Mouse (Mus musculus): ENCODE measurements around the gene Vps8. TPM values are rescaled to one million over a fixed set of nuclear protein-coding genes. Genes with fewer than 3 reads are reported as not detected.

Vps8 gene
- total and polyA plus RNA-seq, 3 experiments, result 13.6 to 17.6 (median 15.9) TPM

GRCm38 (mm10) chr16:21608176-21608865 is 185.4 kb downstream of the Vps8 start:
- Histone ChIP-seq H3K4me3 (replicated peaks in 1 of 3; ENCODE audit: low read depth in 2 of 3, low read length in 2 of 3, poor library complexity in 1 of 3) (no peak overlapping the region), H3K36me3 (replicated peaks in 1 of 2; ENCODE audit: control insufficient read depth in 1 of 2, insufficient read depth in 1 of 2, low read length in 1 of 2) (peaks cover 0 to 18% of the 10 kb centered on the region in 2 experiments), H3K79me2 (replicated peaks; ENCODE audit: control insufficient read depth, extremely low read depth, insufficient read depth, poor library complexity, severe bottlenecking) (no peaks in the 10 kb centered on the region), H3K9me3 (replicated peaks; ENCODE audit: low read length) (peaks cover 4% of the 10 kb centered on the region), H3K27ac (ENCODE audit: insufficient read depth, low read depth) (no peak overlapping the region), H3K9ac (ENCODE audit: insufficient read depth, low read depth) (no peak overlapping the region), H3K4me2 (ENCODE audit: insufficient read depth, low read depth, poor library complexity, severe bottlenecking) (no peak overlapping the region), H3K4me1 (ENCODE audit: control insufficient read depth in 1 of 2, insufficient read depth in 2 of 2) (peaks cover 8 to 28% of the 10 kb centered on the region in 2 experiments), H3K27me3 (replicated peaks) (no peaks in the 10 kb centered on the region)
- in situ Hi-C loops (cut with MboI; ENCODE audit: low pct_ligation_motif_present, low pct_unique_long_range_greater_than_20kb, low sequenced_read_pairs), result no loop called here
- dilution Hi-C loops (cut with MboI; ENCODE audit: extremely low pct_ligation_motif_present, extremely low pct_unique_long_range_greater_than_20kb, low sequenced_read_pairs), result no loop called here
- TF ChIP-seq RCOR1 (conservative IDR thresholded peaks at IDR 0.05; ENCODE audit: low read depth, low read length), result no peak
- no peak for TF ChIP-seq MXI1 (IDR thresholded peaks at IDR 0.05; ENCODE audit: low read depth, low read length)
- TF ChIP-seq GABPA (IDR thresholded peaks at IDR 0.05; ENCODE audit: insufficient replicate concordance, low read depth, low read length), result no peak
- no peak for TF ChIP-seq POLR2A (IDR thresholded peaks at IDR 0.05; ENCODE audit: low read depth, low read length)
- no peak for TF ChIP-seq IRF4 (IDR thresholded peaks at IDR 0.05; ENCODE audit: low read depth, low read length)
- no peak for TF ChIP-seq CHD1 (IDR thresholded peaks at IDR 0.05; ENCODE audit: low read depth, low read length)
- TF ChIP-seq ZNF384 (IDR thresholded peaks at IDR 0.05; ENCODE audit: low read depth, low read length), result no peak
- no peak for DNase-seq (ENCODE audit: extremely low read depth)

DNA sequence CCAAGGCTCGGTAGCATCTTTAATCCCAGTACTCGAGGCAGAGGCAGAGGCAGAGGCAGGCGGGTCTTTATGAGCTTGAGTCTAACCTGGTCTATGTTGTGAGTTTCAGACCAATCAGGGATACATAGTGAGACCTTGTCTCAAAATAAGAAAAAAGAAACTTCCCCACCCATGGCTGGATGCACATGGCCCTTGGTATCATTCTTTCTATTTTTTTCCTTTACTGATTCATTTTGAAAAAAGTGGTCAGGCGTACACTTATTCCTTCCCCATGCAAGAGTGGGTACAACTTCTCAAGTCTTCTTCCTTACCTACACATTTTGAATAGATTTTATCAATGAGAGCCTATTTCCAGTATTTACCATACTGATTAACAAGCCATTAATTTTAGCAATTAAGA is 187.6 kb downstream of the Vps8 start:
- H3K9ac ChIP-seq (ENCODE audit: insufficient read depth, low read depth), result no peak overlapping the region
- H3K36me3 ChIP-seq (replicated peaks in 1 of 2; ENCODE audit: control insufficient read depth in 1 of 2, insufficient read depth in 1 of 2, low read length in 1 of 2), result peaks cover 0 to 22% of the 10 kb centered on the region in 2 experiments
- H3K4me3 ChIP-seq (replicated peaks in 1 of 3; ENCODE audit: low read depth in 2 of 3, low read length in 2 of 3, poor library complexity in 1 of 3), result no peak overlapping the region
- H3K9me3 ChIP-seq (replicated peaks; ENCODE audit: low read length), result peaks cover 4% of the 10 kb centered on the region
- no peaks in the 10 kb centered on the region for H3K79me2 ChIP-seq (replicated peaks; ENCODE audit: control insufficient read depth, extremely low read depth, insufficient read depth, poor library complexity, severe bottlenecking)
- no peak overlapping the region; the same call in 1 of the 2 replicates for H3K4me2 ChIP-seq (ENCODE audit: insufficient read depth, low read depth, poor library complexity, severe bottlenecking)
- in situ Hi-C loops (cut with MboI; ENCODE audit: low pct_ligation_motif_present, low pct_unique_long_range_greater_than_20kb, low sequenced_read_pairs) (no loop called here), dilution Hi-C loops (cut with MboI; ENCODE audit: extremely low pct_ligation_motif_present, extremely low pct_unique_long_range_greater_than_20kb, low sequenced_read_pairs) (no loop called here)
- peak; percentile 69 for DNase-seq (ENCODE audit: extremely low read depth)
- H3K4me1 ChIP-seq (ENCODE audit: control insufficient read depth in 1 of 2, insufficient read depth in 2 of 2), result peaks cover 8 to 36% of the 10 kb centered on the region in 2 experiments
- no peak overlapping the region for H3K27ac ChIP-seq (ENCODE audit: insufficient read depth, low read depth)
- no peak for TF ChIP-seq CHD1 (IDR thresholded peaks at IDR 0.05; ENCODE audit: low read depth, low read length)
- TF ChIP-seq JUND (conservative IDR thresholded peaks at IDR 0.05; ENCODE audit: low read depth, low read length), result peak; percentile 96
- peak; percentile 85 for TF ChIP-seq JUN (IDR thresholded peaks at IDR 0.05; ENCODE audit: insufficient read depth, low read depth, low read length)
- peak; percentile 13; the same call in 1 of the 2 replicates for TF ChIP-seq SMC3 (IDR thresholded peaks at IDR 0.05; ENCODE audit: low read depth, low read length)
- TF ChIP-seq SIN3A (IDR thresholded peaks at IDR 0.05; ENCODE audit: low read length), result peak; percentile 40; the same call in 1 of the 2 replicates
- peak; percentile 98 for TF ChIP-seq EP300 (IDR thresholded peaks at IDR 0.05; ENCODE audit: low read length)
- TF ChIP-seq RCOR1 (conservative IDR thresholded peaks at IDR 0.05; ENCODE audit: low read depth, low read length), result 0 out of 2 replicates have a peak, but pooled peaks have one; percentile 63
- TF ChIP-seq CHD2 (IDR thresholded peaks at IDR 0.05; ENCODE audit: low read length), result peak; percentile 61; the same call in 1 of the 2 replicates
- no peak for TF ChIP-seq NELFE (IDR thresholded peaks at IDR 0.05; ENCODE audit: low read depth, low read length)
- peak; percentile 97 for TF ChIP-seq IRF4 (IDR thresholded peaks at IDR 0.05; ENCODE audit: low read depth, low read length)
- no peak for TF ChIP-seq PAX5 (IDR thresholded peaks at IDR 0.05; ENCODE audit: low read length)
- peak; percentile 48; the same call in 1 of the 2 replicates for TF ChIP-seq MXI1 (IDR thresholded peaks at IDR 0.05; ENCODE audit: low read depth, low read length)
- TF ChIP-seq MAZ (IDR thresholded peaks at IDR 0.05; ENCODE audit: low read depth, low read length), result 0 out of 2 replicates have a peak, but pooled peaks have one; percentile 63
- peak; percentile 95 for TF ChIP-seq BHLHE40 (IDR thresholded peaks at IDR 0.05; ENCODE audit: low read depth, low read length)
- peak; percentile 87 for TF ChIP-seq MEF2A (IDR thresholded peaks at IDR 0.05; ENCODE audit: borderline replicate concordance, low read depth, low read length)
- peak; percentile 82 for TF ChIP-seq ETS1 (conservative IDR thresholded peaks at IDR 0.05; ENCODE audit: low read depth, low read length)
- no peak; the same call in 1 of the 2 replicates for TF ChIP-seq RAD21 (IDR thresholded peaks at IDR 0.05; ENCODE audit: low read depth, low read length)
- TF ChIP-seq MAX (IDR thresholded peaks at IDR 0.05; ENCODE audit: low read length), result peak; percentile 77; the same call in 1 of the 2 replicates
- peak; percentile 94 for TF ChIP-seq MYC (IDR thresholded peaks at IDR 0.05; ENCODE audit: low read depth, low read length)
- TF ChIP-seq E2F4 (IDR thresholded peaks at IDR 0.05; ENCODE audit: insufficient replicate concordance, low read depth, low read length), result no peak
- TF ChIP-seq ZNF384 (IDR thresholded peaks at IDR 0.05; ENCODE audit: low read depth, low read length), result peak; percentile 91
- TF ChIP-seq TCF12 (IDR thresholded peaks at IDR 0.05; ENCODE audit: low read depth, low read length), result peak; percentile 61
- TF ChIP-seq MAFK (IDR thresholded peaks at IDR 0.05; ENCODE audit: insufficient replicate concordance, low read length), result peak; percentile 61; the same call in 1 of the 2 replicates
- no peak for TF ChIP-seq ZC3H11A (IDR thresholded peaks at IDR 0.05; ENCODE audit: low read depth, low read length)
- TF ChIP-seq ZMIZ1 (IDR thresholded peaks at IDR 0.05; ENCODE audit: low read depth, low read length), result no peak
- H3K27me3 ChIP-seq (replicated peaks), result no peaks in the 10 kb centered on the region

All from CH12.LX (cell line).